Mouse (Mus musculus): ENCODE measurements around the gene Zbtb42. TPM values are rescaled to one million over a fixed set of nuclear protein-coding genes. Genes with fewer than 3 reads are reported as not detected.

The Zbtb42 gene
- polyA plus RNA-seq, 1 experiment from 2014 or later = 1.6 TPM

DNA sequence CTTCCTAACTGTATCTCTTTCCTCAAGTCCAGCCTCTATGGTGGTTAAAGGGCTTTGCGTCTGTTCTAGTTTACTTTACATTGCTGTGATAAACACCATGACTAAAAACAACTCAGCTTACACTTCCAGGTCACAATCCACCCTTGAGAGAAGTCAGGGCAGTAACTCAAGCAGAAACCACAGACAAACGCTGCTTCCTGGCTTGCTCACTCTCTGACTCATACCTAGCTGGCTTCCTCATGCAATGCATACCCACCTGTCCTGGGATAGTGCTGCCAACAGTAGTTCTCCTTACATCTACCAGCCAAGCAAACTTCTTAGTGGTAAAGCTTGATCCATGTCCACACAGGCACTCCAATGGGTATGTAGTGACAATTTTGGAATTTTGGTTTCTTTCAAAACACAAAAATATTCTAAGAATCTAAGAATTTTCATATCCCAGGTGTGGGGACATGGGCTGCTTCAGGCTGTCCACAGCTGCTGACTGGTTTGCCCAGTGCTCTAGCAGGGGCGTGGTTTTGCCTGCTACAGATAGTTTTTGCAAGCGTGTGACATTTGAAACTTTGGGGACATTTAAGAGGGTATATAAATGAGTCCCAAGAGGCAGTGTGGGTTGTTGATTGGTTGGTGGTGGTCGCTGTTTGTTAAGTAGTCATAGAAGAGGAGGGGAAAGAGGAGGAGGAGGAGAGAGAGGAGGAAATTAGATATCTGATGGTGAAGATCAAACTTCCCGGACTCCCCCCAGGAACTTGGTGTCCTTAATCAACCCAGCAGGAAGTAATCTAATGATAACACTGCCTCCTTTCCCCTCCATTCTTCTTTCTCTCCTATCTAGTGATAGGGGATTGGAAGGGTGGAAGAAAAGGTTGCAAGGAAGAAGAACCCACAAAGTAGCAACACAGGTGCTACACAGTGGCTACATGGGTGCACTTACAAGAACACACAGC, 24.0 kb downstream of the Zbtb42 start:
- H3K9me3 ChIP-seq (ENCODE audit: low read length) = no peaks in the 10 kb centered on the region
- no peak for DNase-seq
- H3K9ac ChIP-seq (replicated peaks) = no peak overlapping the region
- 0 out of 2 replicates have a peak, but pooled peaks cover 5% of the 10 kb centered on the region for H3K4me1 ChIP-seq (ENCODE audit: insufficient read depth)
- no peak overlapping the region for H3K4me2 ChIP-seq (ENCODE audit: low read depth, low read length)
- H3K36me3 ChIP-seq (replicated peaks; ENCODE audit: insufficient read depth, low read length) = no peaks in the 10 kb centered on the region
- TF ChIP-seq EP300 (IDR thresholded peaks at IDR 0.05; ENCODE audit: low read depth) (no peak), CTCF (IDR thresholded peaks at IDR 0.05; ENCODE audit: low read depth) (no peak)
- 35% methylated on average over 6 of the region's 6 CpGs for WGBS (ENCODE audit: insufficient replicate concordance)
- peaks cover 23% of the 10 kb centered on the region for H3K27me3 ChIP-seq (ENCODE audit: insufficient read depth, low read length)
- no peak for ATAC-seq
- no peak overlapping the region for H3K27ac ChIP-seq (ENCODE audit: low read depth)
- no peak overlapping the region for H3K4me3 ChIP-seq (ENCODE audit: low read depth, low read length)

DNA sequence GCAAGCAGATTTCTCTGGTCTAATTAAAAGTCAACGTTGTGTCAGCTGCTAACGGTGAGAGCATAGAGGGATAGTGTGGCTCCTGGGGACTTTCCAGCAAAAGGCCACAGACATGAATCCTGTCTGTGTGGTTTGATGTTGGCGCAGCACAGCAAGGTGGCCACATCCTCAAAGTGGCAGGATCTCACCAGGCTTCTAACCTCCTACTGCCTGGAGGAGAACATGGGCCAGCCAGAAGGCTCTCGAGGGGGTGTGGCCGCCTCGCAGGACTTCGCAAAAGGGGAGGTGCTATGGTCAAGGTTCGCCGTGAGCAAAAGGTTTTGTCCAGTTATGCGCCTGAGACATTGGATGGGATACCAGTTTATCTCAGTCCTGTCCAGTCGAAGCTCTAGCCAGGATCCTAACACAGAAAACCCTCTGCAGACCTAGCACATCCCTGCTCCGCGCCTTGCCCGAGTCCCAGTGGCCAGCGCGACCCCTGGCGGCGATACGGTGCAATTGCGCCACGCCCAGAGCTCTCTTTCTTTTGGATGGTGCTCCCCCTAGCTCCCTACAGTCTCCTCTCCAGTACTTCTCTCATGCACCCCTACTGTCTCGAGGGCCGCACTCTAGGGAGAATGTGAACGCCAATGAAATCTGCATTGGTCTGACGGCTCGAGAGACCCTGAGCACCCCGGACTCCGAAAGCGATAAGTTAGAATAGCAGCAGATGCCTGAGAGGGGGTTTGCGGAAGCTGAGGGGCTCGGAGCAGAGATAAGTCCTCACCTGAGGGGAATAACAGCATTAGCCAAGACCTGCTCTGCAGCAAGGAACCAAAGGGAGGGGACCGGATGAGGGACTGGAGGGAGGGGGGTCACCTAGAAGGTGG, 28.3 kb downstream of the Zbtb42 start:
- Histone ChIP-seq H3K4me1 (ENCODE audit: insufficient read depth) (0 out of 2 replicates have a peak, but pooled peaks cover 5% of the 10 kb centered on the region), H3K4me3 (ENCODE audit: low read depth, low read length) (no peak overlapping the region), H3K36me3 (replicated peaks; ENCODE audit: insufficient read depth, low read length) (no peaks in the 10 kb centered on the region), H3K27ac (ENCODE audit: low read depth) (no peak overlapping the region), H3K4me2 (ENCODE audit: low read depth, low read length) (peak overlapping the region; percentile 37), H3K9ac (replicated peaks) (no peak overlapping the region), H3K9me3 (ENCODE audit: low read length) (no peaks in the 10 kb centered on the region), H3K27me3 (ENCODE audit: insufficient read depth, low read length) (peaks cover 11% of the 10 kb centered on the region; the same call in 1 of the 2 replicates)
- TF ChIP-seq CTCF (IDR thresholded peaks at IDR 0.05; ENCODE audit: low read depth) (peak; percentile 99), EP300 (IDR thresholded peaks at IDR 0.05; ENCODE audit: low read depth) (no peak)
- whole genome bisulfite sequencing (ENCODE audit: insufficient replicate concordance) = 12% methylated on average over 32 of the region's 32 CpGs
- peak; percentile 88 for DNase-seq
- ATAC-seq = peak; percentile 80

DNA sequence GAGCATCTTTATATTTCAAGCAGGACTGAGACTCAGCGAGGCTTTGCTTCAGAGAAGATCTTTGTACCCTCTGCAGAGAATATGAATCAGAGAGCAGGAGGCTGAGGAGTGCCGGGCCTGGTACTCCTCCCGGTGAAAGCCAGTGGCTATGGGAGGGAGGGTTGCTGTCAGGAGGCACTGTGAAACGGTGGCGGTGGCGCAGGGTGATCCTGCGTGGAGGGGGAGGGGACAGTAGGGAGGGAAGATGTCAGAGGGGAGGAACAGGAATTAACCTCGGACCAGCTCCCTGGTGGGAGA, 28.9 kb downstream of the Zbtb42 start:
- no peak for TF ChIP-seq CTCF (IDR thresholded peaks at IDR 0.05; ENCODE audit: low read depth)
- TF ChIP-seq EP300 (IDR thresholded peaks at IDR 0.05; ENCODE audit: low read depth) = no peak
- 24% methylated on average over 8 of the region's 8 CpGs for WGBS (ENCODE audit: insufficient replicate concordance)
- H3K27me3 ChIP-seq (ENCODE audit: insufficient read depth, low read length) = peaks cover 8% of the 10 kb centered on the region; the same call in 1 of the 2 replicates
- H3K9me3 ChIP-seq (ENCODE audit: low read length) = no peaks in the 10 kb centered on the region
- no peak overlapping the region for H3K4me3 ChIP-seq (ENCODE audit: low read depth, low read length)
- no peaks in the 10 kb centered on the region for H3K36me3 ChIP-seq (replicated peaks; ENCODE audit: insufficient read depth, low read length)
- no peak overlapping the region for H3K27ac ChIP-seq (ENCODE audit: low read depth)
- no peak; the same call in 1 of the 2 replicates for ATAC-seq
- H3K4me2 ChIP-seq (ENCODE audit: low read depth, low read length) = no peak overlapping the region
- DNase-seq = no peak
- H3K4me1 ChIP-seq (ENCODE audit: insufficient read depth) = 0 out of 2 replicates have a peak, but pooled peaks cover 5% of the 10 kb centered on the region
- H3K9ac ChIP-seq (replicated peaks) = no peak overlapping the region

DNA sequence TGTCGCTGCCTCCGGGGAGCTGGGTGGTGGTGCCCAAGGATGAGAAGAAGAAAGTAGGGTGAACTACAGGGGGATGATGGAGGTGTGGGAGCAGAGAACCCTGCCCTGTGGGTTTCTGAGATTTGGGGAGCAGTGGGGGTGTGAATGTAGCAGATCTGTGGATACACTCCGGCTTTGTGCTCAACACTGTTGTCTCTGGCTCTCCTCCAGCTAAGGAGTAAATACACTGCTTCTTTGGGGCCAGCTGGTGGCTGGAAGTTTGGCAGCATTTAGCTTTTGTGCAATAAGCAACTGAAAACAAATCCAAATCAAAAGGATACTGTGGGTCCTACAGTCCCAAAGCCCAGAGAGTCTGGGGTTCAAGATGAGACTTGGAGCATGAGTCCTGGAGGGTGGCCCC, 35.4 kb downstream of the Zbtb42 start:
- ATAC-seq (peak; percentile 43), DNase-seq (no peak)
- Histone ChIP-seq H3K4me3 (ENCODE audit: low read depth, low read length) (no peak overlapping the region), H3K9me3 (ENCODE audit: low read length) (no peaks in the 10 kb centered on the region), H3K27me3 (ENCODE audit: insufficient read depth, low read length) (no peaks in the 10 kb centered on the region), H3K4me1 (ENCODE audit: insufficient read depth) (peaks cover 3% of the 10 kb centered on the region; the same call in 1 of the 2 replicates), H3K9ac (replicated peaks) (no peak overlapping the region), H3K27ac (ENCODE audit: low read depth) (no peak overlapping the region), H3K4me2 (ENCODE audit: low read depth, low read length) (no peak overlapping the region), H3K36me3 (replicated peaks; ENCODE audit: insufficient read depth, low read length) (no peaks in the 10 kb centered on the region; the same call in 1 of the 2 replicates)
- TF ChIP-seq EP300 (IDR thresholded peaks at IDR 0.05; ENCODE audit: low read depth) = no peak
- TF ChIP-seq CTCF (IDR thresholded peaks at IDR 0.05; ENCODE audit: low read depth) = no peak
- 57% methylated on average over 3 of the region's 3 CpGs for WGBS (ENCODE audit: insufficient replicate concordance)

DNA sequence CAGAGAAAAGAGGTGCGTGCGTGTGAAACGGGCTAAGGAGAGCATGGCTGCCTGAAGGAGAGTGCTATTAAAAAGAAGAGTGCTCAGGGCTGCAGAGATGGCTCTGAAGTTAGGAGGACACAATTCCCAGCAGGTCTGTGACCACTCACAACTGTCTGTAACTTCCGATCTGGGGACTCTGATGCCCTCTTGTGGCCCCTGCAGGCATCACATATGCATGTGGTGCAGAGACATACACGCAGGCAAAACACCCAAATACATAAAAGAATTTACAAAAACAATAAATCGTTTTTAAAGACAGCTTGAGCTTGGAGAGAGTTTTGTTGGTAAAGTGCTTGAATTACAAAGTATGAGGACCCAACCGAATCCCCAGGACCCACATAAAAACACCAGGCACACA, 38.5 kb downstream of the Zbtb42 start:
- TF ChIP-seq CTCF (IDR thresholded peaks at IDR 0.05; ENCODE audit: low read depth) = peak; percentile 76
- no peak for TF ChIP-seq EP300 (IDR thresholded peaks at IDR 0.05; ENCODE audit: low read depth)

DNA sequence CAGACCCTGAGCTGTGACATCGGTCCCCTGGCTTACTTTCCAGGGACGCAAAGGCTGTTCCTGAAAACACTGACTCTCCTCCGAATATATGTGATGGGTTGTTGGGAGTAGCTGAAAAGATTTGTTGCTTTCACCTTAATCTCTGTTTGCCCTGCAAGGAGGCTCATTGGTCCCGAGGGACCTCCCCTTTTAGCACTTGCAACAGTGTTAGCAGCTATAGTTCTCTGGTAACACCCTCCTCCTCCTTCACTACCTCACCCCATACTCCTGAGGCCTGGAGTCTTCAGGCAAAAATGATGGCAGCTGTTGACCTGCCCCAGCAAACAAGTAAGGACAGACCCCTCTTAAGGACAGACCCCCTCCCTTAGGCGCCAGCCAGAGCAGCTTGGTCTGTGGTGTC, 40.4 kb downstream of the Zbtb42 start:
- DNase-seq (no peak), ATAC-seq (no peak)
- TF ChIP-seq EP300 (IDR thresholded peaks at IDR 0.05; ENCODE audit: low read depth) (no peak), CTCF (IDR thresholded peaks at IDR 0.05; ENCODE audit: low read depth) (no peak)
- Histone ChIP-seq H3K27me3 (ENCODE audit: insufficient read depth, low read length) (peaks cover 22% of the 10 kb centered on the region), H3K4me2 (ENCODE audit: low read depth, low read length) (no peak overlapping the region; the same call in 1 of the 2 replicates), H3K36me3 (replicated peaks; ENCODE audit: insufficient read depth, low read length) (no peaks in the 10 kb centered on the region; the same call in 1 of the 2 replicates), H3K27ac (ENCODE audit: low read depth) (0 out of 2 replicates have a peak overlapping the region, but pooled peaks have one; percentile 22), H3K4me3 (ENCODE audit: low read depth, low read length) (no peak overlapping the region), H3K9ac (replicated peaks) (no peak overlapping the region), H3K4me1 (ENCODE audit: insufficient read depth) (peaks cover 14% of the 10 kb centered on the region), H3K9me3 (ENCODE audit: low read length) (no peaks in the 10 kb centered on the region)
- WGBS (ENCODE audit: insufficient replicate concordance) = 64% methylated on average over 5 of the region's 5 CpGs

More for the DNA sequence above, 38.5 kb downstream of the Zbtb42 start:
- Histone ChIP-seq H3K9me3 (ENCODE audit: low read length) (no peaks in the 10 kb centered on the region), H3K4me2 (ENCODE audit: low read depth, low read length) (no peak overlapping the region), H3K27me3 (ENCODE audit: insufficient read depth, low read length) (peaks cover 15% of the 10 kb centered on the region), H3K4me3 (ENCODE audit: low read depth, low read length) (no peak overlapping the region), H3K36me3 (replicated peaks; ENCODE audit: insufficient read depth, low read length) (no peaks in the 10 kb centered on the region; the same call in 1 of the 2 replicates), H3K4me1 (ENCODE audit: insufficient read depth) (peaks cover 7% of the 10 kb centered on the region; the same call in 1 of the 2 replicates), H3K27ac (ENCODE audit: low read depth) (no peak overlapping the region), H3K9ac (replicated peaks) (no peak overlapping the region)
- 31% methylated on average over 7 of the region's 7 CpGs for WGBS (ENCODE audit: insufficient replicate concordance)
- DNase-seq = peak; percentile 68
- ATAC-seq = no peak

Data from liver, postnatal 0 days (tissue).